Mouse (Mus musculus) heart, adult 18-20 months (tissue): ENCODE data around the gene Hoxb9. TPM values are rescaled to one million over a fixed set of nuclear protein-coding genes. Genes with fewer than 3 reads are reported as not detected.

Experiments used
- DNase-seq, 2 experiments: peaks; one replicate each; pipeline ENCODE4 v3.0.0; 2021 to 2022; ENCODE audit warnings: mixed read lengths in 1 of 2
- long read RNA-seq, 2 experiments: library from polyadenylated mRNA; stranded (forward); transcript quantifications; one replicate each; pipeline ENCODE4 v2.0.0; 2021
- total RNA-seq, 2 experiments: library from RNA; stranded (reverse); gene quantifications; 2 replicates each; pipeline ENCODE4 v1.2.3; 2021

The Hoxb9 gene
- not detected for total RNA-seq
- long read RNA-seq, experiment 1, result 0 reads
- long read RNA-seq, experiment 2, result 0 reads

GRCm38 (mm10) chr11:96270996-96271540, at the start of gene Hoxb9:
Gene Hoxb9, plus strand, starts transcription at chr11:96271457.
- DNase-seq, result no peak

- DNase-seq, result no peak
Measured at GRCm38 (mm10) chr11:96223813-96224212, 47.4 kb upstream of the Hoxb9 start.

- DNase-seq, result no peak
Measured at GRCm38 (mm10) chr11:96227676-96228075, 43.6 kb upstream of the Hoxb9 start.

- peak; percentile 6 to 59 for DNase-seq
Measured at GRCm38 (mm10) chr11:96234906-96235305, 36.4 kb upstream of the Hoxb9 start.

GRCm38 (mm10) chr11:96240211-96240610, 31.0 kb upstream of the Hoxb9 start:
- DNase-seq, result peak; percentile 13 to 69

- no peak for DNase-seq
Measured at GRCm38 (mm10) chr11:96250901-96251300, 20.4 kb upstream of the Hoxb9 start.

GRCm38 (mm10) chr11:96251480-96252031, 19.7 kb upstream of the Hoxb9 start:
- DNase-seq, result no peak

- no peak for DNase-seq
Measured at GRCm38 (mm10) chr11:96252541-96253120, 18.6 kb upstream of the Hoxb9 start.

GRCm38 (mm10) chr11:96254221-96254620, 17.0 kb upstream of the Hoxb9 start:
- no peak for DNase-seq

GRCm38 (mm10) chr11:96255111-96255995, 15.9 kb upstream of the Hoxb9 start:
- no peak for DNase-seq

GRCm38 (mm10) chr11:96255996-96256445, 15.2 kb upstream of the Hoxb9 start:
- DNase-seq, result no peak

- no peak for DNase-seq
Measured at GRCm38 (mm10) chr11:96257141-96257540, 14.1 kb upstream of the Hoxb9 start.

- no peak for DNase-seq
Measured at GRCm38 (mm10) chr11:96259038-96259437, 12.2 kb upstream of the Hoxb9 start.

GRCm38 (mm10) chr11:96259511-96259910, 11.7 kb upstream of the Hoxb9 start:
- DNase-seq, result no peak

- no peak for DNase-seq
Measured at GRCm38 (mm10) chr11:96260310-96260970, 10.8 kb upstream of the Hoxb9 start.

GRCm38 (mm10) chr11:96261323-96261890, 9.8 kb upstream of the Hoxb9 start:
- peak; percentile 35 to 74 for DNase-seq

- no peak for DNase-seq
Measured at GRCm38 (mm10) chr11:96262262-96262830, 8.9 kb upstream of the Hoxb9 start.

- DNase-seq, result no peak
Measured at GRCm38 (mm10) chr11:96263636-96264389, 7.4 kb upstream of the Hoxb9 start.

- no peak for DNase-seq
Measured at GRCm38 (mm10) chr11:96264390-96265020, 6.8 kb upstream of the Hoxb9 start.

- no peak for DNase-seq
Measured at GRCm38 (mm10) chr11:96265954-96266353, 5.3 kb upstream of the Hoxb9 start.
